Mouse (Mus musculus): ENCODE measurements at regions not wholly inside any gene's neighbourhood (a gene's known extent, or its start where the extent isn't known, plus 50 kb on each side); places are given as distances from the start of the nearest gene placed in this dataset.

DNA sequence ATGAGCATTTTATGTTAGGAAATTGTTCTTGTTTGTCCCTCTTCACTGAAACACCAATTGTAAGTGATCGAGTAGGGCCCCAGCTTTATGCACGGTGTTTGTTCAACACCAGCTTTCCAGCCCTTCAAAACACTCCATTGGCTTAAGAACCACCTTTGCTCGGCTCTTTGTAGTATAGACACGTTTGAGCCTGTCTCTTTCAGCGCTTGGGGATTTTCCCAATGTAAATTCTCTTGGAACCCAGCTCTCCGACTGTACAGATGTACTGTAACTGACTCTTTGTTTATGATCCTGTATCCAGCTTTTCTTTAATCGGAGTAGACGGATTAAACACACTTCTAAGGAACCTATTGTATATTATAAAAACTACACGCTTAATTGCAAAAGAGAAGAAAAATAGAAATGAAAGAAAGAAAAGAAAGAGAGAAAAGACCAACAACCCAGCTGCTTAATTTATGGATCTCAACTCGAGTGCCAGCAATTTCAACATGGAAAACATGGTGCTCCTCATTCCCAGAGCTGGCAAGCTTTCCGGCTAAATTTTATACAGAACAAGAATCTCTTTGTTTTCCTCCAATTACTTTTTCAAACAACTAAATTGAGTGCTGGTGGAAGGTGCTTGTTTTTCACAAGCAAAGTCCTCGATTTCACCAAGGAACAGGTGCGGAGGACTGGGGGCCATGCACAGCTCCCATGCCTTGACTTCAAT lies 430.4 kb downstream of the Adgrl2 start:
- TF ChIP-seq GATA1 (IDR thresholded peaks at IDR 0.05; ENCODE audit: borderline replicate concordance, low read length): no peak
- TF ChIP-seq FLI1 (IDR thresholded peaks at IDR 0.05; ENCODE audit: low read length): no peak

Measured in megakaryocyte, embryonic 14.5 days (primary cell).